Mouse (Mus musculus): ENCODE measurements around the gene Gpn1.

- TF ChIP-seq POLR2A (IDR thresholded peaks at IDR 0.05; ENCODE audit: low read depth, low read length), result no peak
- TF ChIP-seq CTCF (IDR thresholded peaks at IDR 0.05; ENCODE audit: extremely low read depth, insufficient read length, insufficient replicate concordance, low read depth, low read length), result no peak
These were observed 10.3 kb downstream of the Gpn1 start for GRCm38 (mm10) chr5:31504843-31505242.

All from small intestine, adult 2 months (tissue).